Mouse (Mus musculus): ENCODE measurements around the gene Lsamp. TPM values are rescaled to one million over a fixed set of nuclear protein-coding genes. Genes with fewer than 3 reads are reported as not detected.

Lsamp gene
- polyA plus RNA-seq (2015; fragmentation: Nextera tagmentation; extraction: Ambion mirVana) = 1.4 and 1.5 TPM in 2 replicates

GRCm38 (mm10) chr16:39984205-39984634 lies at the start of gene Lsamp:
Gene Lsamp, plus strand, starts transcription at chr16:39984361.
- Histone ChIP-seq H3K9me3 (ENCODE audit: control insufficient read depth) (no peaks in the 10 kb centered on the region), H3K4me2 (replicated peaks; ENCODE audit: low read depth) (peak within 1 kb of the TSS; percentile 64), H3K27me3 (replicated peaks; ENCODE audit: control insufficient read depth, insufficient read depth, low read length) (no peaks in the 10 kb centered on the region), H3K9ac (ENCODE audit: low read depth, low read length) (peak within 1 kb of the TSS; percentile 7; the same call in 1 of the 2 replicates), H3K4me1 (replicated peaks; ENCODE audit: control insufficient read depth, insufficient read depth, low read length) (no peaks in the 10 kb centered on the region), H3K36me3 (ENCODE audit: control insufficient read depth, insufficient read depth) (no peaks in the 10 kb centered on the region), H3K4me3 (ENCODE audit: low read depth, low read length) (peak within 1 kb of the TSS; percentile 36), H3K27ac (ENCODE audit: low read depth, low read length) (no peak within 1 kb of the TSS)
- ATAC-seq = no peak
- peak; percentile 70 for TF ChIP-seq CTCF (IDR thresholded peaks at IDR 0.05; ENCODE audit: low read depth)
- 1% methylated on average over 24 of the region's 24 CpGs for WGBS

GRCm38 (mm10) chr16:39957686-39958085 lies 26.5 kb upstream of the Lsamp start:
- WGBS = 92% methylated on average over 2 of the region's 2 CpGs
- no peak for ATAC-seq
- Histone ChIP-seq H3K36me3 (ENCODE audit: control insufficient read depth, insufficient read depth) (no peaks in the 10 kb centered on the region), H3K4me2 (replicated peaks; ENCODE audit: low read depth) (no peak overlapping the region), H3K4me1 (replicated peaks; ENCODE audit: control insufficient read depth, insufficient read depth, low read length) (no peaks in the 10 kb centered on the region), H3K27me3 (replicated peaks; ENCODE audit: control insufficient read depth, insufficient read depth, low read length) (no peaks in the 10 kb centered on the region), H3K9ac (ENCODE audit: low read depth, low read length) (no peak overlapping the region), H3K4me3 (ENCODE audit: low read depth, low read length) (no peak overlapping the region), H3K9me3 (ENCODE audit: control insufficient read depth) (no peaks in the 10 kb centered on the region), H3K27ac (ENCODE audit: low read depth, low read length) (no peak overlapping the region)
- TF ChIP-seq CTCF (IDR thresholded peaks at IDR 0.05; ENCODE audit: low read depth) = no peak

- Histone ChIP-seq H3K4me1 (replicated peaks; ENCODE audit: control insufficient read depth, insufficient read depth, low read length) (no peaks in the 10 kb centered on the region), H3K27me3 (replicated peaks; ENCODE audit: control insufficient read depth, insufficient read depth, low read length) (no peaks in the 10 kb centered on the region), H3K4me3 (ENCODE audit: low read depth, low read length) (no peak overlapping the region), H3K36me3 (ENCODE audit: control insufficient read depth, insufficient read depth) (no peaks in the 10 kb centered on the region), H3K4me2 (replicated peaks; ENCODE audit: low read depth) (no peak overlapping the region), H3K27ac (ENCODE audit: low read depth, low read length) (no peak overlapping the region), H3K9ac (ENCODE audit: low read depth, low read length) (no peak overlapping the region), H3K9me3 (ENCODE audit: control insufficient read depth) (no peaks in the 10 kb centered on the region)
- WGBS = 69% methylated on average over 1 of the region's 1 CpGs
- no peak for TF ChIP-seq CTCF (IDR thresholded peaks at IDR 0.05; ENCODE audit: low read depth)
- ATAC-seq = no peak
Measured at GRCm38 (mm10) chr16:39972712-39973111, 11.4 kb upstream of the Lsamp start.

- no peaks in the 10 kb centered on the region for H3K36me3 ChIP-seq (ENCODE audit: control insufficient read depth, insufficient read depth)
- H3K27me3 ChIP-seq (replicated peaks; ENCODE audit: control insufficient read depth, insufficient read depth, low read length) = no peaks in the 10 kb centered on the region
- H3K9ac ChIP-seq (ENCODE audit: low read depth, low read length) = peak overlapping the region; percentile 7; the same call in 1 of the 2 replicates
- peak overlapping the region; percentile 36 for H3K4me3 ChIP-seq (ENCODE audit: low read depth, low read length)
- 2% methylated on average over 28 of the region's 29 CpGs for WGBS
- H3K4me1 ChIP-seq (replicated peaks; ENCODE audit: control insufficient read depth, insufficient read depth, low read length) = no peaks in the 10 kb centered on the region
- no peaks in the 10 kb centered on the region for H3K9me3 ChIP-seq (ENCODE audit: control insufficient read depth)
- no peak overlapping the region for H3K27ac ChIP-seq (ENCODE audit: low read depth, low read length)
- no peak for ATAC-seq
- no peak for TF ChIP-seq CTCF (IDR thresholded peaks at IDR 0.05; ENCODE audit: low read depth)
- peak overlapping the region; percentile 64 for H3K4me2 ChIP-seq (replicated peaks; ENCODE audit: low read depth)
Measured at GRCm38 (mm10) chr16:39984635-39985291, 602 bp downstream of the Lsamp start.

GRCm38 (mm10) chr16:39988466-39988865 lies 4.3 kb downstream of the Lsamp start:
- H3K9me3 ChIP-seq (ENCODE audit: control insufficient read depth) = no peaks in the 10 kb centered on the region
- H3K4me1 ChIP-seq (replicated peaks; ENCODE audit: control insufficient read depth, insufficient read depth, low read length) = no peaks in the 10 kb centered on the region
- TF ChIP-seq CTCF (IDR thresholded peaks at IDR 0.05; ENCODE audit: low read depth) = no peak
- no peaks in the 10 kb centered on the region for H3K36me3 ChIP-seq (ENCODE audit: control insufficient read depth, insufficient read depth)
- H3K9ac ChIP-seq (ENCODE audit: low read depth, low read length) = no peak overlapping the region
- no peak overlapping the region for H3K27ac ChIP-seq (ENCODE audit: low read depth, low read length)
- no peak for ATAC-seq
- WGBS = 53% methylated on average over 2 of the region's 2 CpGs
- H3K27me3 ChIP-seq (replicated peaks; ENCODE audit: control insufficient read depth, insufficient read depth, low read length) = no peaks in the 10 kb centered on the region
- H3K4me3 ChIP-seq (ENCODE audit: low read depth, low read length) = no peak overlapping the region
- no peak overlapping the region for H3K4me2 ChIP-seq (replicated peaks; ENCODE audit: low read depth)

GRCm38 (mm10) chr16:39994821-39995220 lies 10.7 kb downstream of the Lsamp start:
- Histone ChIP-seq H3K4me3 (ENCODE audit: low read depth, low read length) (no peak overlapping the region), H3K27ac (ENCODE audit: low read depth, low read length) (no peak overlapping the region), H3K36me3 (ENCODE audit: control insufficient read depth, insufficient read depth) (no peaks in the 10 kb centered on the region), H3K9ac (ENCODE audit: low read depth, low read length) (no peak overlapping the region), H3K4me1 (replicated peaks; ENCODE audit: control insufficient read depth, insufficient read depth, low read length) (no peaks in the 10 kb centered on the region), H3K27me3 (replicated peaks; ENCODE audit: control insufficient read depth, insufficient read depth, low read length) (no peaks in the 10 kb centered on the region), H3K9me3 (ENCODE audit: control insufficient read depth) (no peaks in the 10 kb centered on the region), H3K4me2 (replicated peaks; ENCODE audit: low read depth) (no peak overlapping the region)
- no peak for TF ChIP-seq CTCF (IDR thresholded peaks at IDR 0.05; ENCODE audit: low read depth)
- ATAC-seq = no peak
- WGBS = 85% methylated on average over 5 of the region's 5 CpGs
